Mouse (Mus musculus) kidney, postnatal 14 days (tissue): ENCODE data around the gene Dpm2.
A peak's percentile ranks its signal among the peaks of the same experiment; 100 is the strongest.

ENCODE experiments used
- DNase-seq: peaks from one replicate; pipeline ENCODE4 v3.0.0; 2022; ENCODE audit warnings: mixed read lengths

The Dpm2 gene

DNA sequence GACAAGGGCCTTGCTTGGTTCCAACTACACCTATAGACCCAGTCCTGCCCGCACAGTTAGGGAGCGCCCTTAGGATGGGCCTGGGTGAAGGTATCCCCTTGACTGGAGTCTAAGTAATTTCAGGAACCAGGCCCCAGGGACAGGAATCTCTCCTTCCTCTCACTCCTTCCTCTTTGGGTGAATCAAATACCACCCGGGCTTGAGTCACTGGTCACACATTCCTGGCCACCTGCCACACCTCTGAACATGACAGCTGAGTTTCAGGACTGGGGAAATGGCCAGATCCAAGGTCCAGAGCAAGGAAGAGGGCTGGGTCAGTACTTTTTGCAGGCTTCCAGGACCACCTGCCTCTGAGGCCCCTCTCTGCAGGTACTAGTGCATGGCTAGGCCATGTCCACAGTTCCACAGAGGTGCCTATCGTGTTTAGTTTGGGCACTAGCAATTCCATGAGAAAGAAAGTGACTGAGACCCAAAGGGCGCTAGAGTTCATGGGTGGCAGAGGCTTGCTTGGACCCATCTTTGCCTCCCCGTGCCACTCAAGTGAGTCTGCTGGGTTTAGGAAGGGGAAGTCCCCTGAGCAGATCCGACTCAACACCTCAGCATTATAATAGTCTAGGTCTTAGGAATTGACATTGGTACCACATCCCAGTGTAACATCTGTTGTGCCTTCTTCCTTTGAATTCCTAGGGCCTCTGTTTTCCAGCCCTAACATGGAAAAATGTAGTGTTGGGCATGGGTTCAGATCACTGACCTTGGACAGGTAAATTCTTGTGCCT lies 22.5 kb upstream of the Dpm2 start:
- DNase-seq = peak; percentile 63

DNA sequence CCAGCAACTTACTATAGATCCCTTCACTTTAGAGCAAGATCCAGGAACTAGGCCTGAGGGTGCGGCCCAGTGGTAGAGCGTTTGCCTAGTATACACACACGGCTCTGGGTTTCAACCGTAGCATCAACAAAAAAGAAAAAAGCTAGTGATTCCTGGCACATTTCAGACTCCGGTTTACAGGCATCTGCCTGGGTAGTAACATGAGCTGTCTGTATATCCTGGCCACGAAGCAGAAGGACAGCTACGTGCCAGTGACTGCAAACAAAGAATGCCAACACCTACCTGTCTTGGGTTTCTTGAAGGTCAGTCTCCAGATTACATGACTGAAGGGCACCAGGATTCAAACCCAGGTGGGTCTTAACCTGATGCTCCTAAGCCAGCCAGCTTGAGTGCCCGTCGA lies 21.5 kb upstream of the Dpm2 start:
- DNase-seq = no peak

DNA sequence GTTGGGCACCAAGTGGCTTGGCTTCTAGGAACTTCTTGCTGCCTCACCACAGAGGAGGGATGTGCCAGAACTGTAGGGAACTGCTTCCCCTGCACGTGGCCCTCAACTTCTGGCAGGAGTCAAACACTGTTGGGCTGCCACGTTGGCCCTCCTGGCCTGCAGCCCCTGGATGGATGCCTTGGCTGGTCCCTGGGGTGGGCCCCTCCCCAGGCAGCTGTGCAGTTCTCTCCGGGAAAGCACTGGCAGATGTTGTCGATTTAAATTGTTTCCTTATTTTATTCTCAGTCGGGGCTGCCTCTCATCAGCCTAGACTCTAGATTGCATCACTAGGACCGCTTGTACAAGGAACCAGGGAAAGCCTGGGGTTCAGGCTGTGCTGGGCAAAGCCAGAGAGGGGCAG lies 20.9 kb upstream of the Dpm2 start:
- no peak for DNase-seq

DNA sequence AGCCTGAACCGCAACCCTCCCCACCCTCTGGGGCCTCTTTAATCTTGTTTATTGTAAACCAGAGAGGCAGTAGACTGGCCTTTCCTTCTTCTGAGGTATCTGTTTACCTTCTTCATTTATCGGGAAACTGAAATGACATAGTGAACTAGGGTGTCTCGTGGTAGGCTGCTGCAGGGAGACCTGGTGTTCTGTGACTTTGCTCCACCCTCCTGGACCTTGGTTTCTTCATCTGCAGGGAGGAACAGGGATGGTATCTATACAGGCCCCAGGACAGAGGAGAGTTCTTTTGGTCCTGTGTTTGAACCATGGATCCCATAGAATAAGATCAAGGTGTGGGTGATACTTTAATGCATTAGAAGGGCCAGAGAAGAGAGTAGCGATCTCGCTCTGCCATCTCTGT lies 19.4 kb upstream of the Dpm2 start:
- DNase-seq = no peak

DNA sequence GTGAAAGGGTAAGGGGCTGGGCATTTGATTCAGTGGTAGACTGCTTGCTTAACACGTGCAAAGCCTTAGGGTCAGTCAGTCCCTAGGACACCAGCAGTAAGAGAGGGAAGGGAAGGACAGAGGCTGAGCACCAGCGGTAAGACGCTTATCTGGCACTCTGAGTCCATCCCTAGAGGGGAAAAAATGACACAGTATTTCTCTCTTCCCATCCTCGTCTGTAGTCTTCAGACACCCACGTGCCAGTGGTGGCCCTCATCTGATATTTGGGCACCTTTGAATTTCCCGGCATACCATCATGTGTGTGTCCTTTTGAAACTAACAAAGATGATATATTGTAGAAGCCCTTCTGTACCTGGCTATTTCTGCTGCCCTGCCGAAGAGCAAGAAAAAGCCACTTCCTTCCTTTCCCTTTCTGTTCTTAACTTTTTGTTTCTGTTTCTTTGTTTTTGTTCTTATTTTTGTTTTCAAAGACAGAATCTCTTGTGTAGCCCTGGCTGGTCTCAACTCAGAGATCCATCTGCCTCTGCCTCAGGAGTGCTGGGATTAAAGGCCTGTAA lies 17.0 kb upstream of the Dpm2 start:
- DNase-seq = no peak

DNA sequence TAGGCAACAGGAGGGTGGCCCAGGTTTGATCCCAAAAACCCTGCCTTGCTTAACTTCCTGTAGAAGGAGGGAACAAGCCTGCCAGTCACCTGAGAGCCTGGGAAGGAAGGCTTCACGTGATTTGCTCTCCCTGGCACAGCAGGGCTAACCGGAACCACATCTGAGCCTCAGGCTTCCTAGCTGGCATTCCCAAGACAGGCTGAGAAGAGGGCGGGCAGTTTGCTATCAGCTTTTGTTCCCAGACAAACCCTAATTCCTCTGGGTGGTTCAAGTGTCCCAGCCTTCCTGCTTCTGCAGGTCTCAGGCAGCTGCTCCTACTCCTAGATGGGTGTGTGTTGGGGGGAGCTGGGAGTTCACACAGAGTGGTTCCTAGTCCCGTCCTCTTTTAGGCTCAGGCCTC lies 15.2 kb upstream of the Dpm2 start:
- no peak for DNase-seq

- no peak for DNase-seq
Measured at GRCm38 (mm10) chr2:32556019-32556418, 14.6 kb upstream of the Dpm2 start.

DNA sequence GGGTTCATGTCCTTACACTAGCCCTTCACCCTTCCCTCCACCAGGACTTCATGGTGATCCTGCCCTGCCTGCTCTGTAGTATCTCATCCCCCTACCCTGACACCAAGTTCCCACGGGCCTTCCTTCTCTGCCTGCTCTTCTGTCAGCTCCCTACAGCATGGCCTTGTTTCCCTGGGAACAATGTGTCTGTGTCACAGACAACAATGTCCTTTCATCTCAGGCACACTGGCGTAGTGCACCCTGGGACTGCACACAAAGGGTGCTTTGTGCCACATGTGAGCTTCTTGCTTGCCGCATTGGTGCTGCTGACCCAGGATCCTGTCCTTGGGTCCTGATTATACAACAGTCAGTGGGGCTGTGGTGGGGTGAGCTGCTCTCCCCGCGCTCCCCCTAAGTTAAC lies 11.1 kb upstream of the Dpm2 start:
- DNase-seq = no peak

GRCm38 (mm10) chr2:32566536-32567063 lies 4.1 kb upstream of the Dpm2 start:
- peak; percentile 77 for DNase-seq

- DNase-seq = peak; percentile 55
Measured at GRCm38 (mm10) chr2:32568149-32568548, 2.5 kb upstream of the Dpm2 start.

DNA sequence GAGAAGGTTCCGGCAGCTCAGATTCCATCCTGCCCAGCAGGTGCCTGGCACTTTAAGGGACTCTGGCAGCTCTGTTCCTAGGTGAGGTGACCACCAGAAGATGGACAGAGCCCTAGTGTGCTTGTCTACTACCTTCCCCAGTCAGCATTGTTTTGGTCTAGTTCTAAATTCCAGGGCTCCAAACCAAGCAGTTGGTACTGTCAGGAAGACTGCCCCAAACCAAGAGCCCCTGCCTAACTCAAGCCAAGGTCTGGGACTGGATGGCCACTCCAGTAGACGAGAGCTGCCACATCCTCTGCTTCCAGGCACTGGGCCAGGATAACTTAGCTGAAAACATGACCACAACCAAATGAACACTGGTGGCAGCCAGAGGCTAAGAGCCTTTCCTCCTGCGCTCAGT lies 1.7 kb upstream of the Dpm2 start:
- DNase-seq = no peak

DNA sequence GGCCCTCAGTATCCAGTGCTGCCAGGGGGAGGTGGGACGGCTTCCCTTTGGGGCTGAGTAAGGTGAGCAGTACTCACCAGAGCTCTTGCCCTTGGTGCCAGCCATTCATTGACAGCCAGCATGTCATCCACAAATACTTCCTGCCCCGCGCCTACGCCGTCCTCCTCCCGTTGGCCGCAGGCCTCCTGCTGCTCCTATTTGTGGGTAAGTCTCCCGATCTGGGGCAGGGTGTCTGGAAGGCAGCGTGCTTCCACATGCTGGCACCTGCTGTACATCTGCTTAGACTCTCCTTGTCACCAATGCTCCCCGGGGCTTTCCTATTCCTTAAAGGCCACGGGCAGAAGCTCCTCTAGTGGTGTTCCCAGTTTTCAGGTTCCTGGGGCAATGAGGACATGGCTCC lies 1.5 kb downstream of the Dpm2 start:
- DNase-seq = no peak

DNA sequence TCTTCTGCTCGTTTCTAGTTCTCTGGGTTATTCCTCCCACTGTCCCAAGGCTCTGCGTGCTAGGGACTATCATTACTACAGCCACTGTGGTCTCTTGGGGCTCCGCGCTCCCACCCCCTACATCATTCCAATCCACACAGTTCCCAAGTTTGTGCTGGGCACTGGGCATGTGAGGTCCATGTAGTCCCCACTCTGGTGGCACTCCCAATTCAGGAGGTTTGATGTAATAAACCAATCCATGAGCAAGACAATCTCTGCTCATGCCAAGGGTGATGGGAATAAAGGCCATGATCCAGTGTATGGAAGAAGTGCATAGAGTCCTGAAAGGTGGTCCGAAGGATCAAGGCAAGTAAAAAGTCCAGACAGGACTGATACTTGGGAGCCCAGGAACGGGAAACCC lies 3.8 kb downstream of the Dpm2 start, which contains the start of gene Pip5kl1:
Pip5kl1 (plus strand) TSS at position 301 of the 400 bp plus-strand sequence.
- no peak for DNase-seq

- peak; percentile 53 for DNase-seq
Measured at GRCm38 (mm10) chr2:32574901-32575585, 4.4 kb downstream of the Dpm2 start.

DNA sequence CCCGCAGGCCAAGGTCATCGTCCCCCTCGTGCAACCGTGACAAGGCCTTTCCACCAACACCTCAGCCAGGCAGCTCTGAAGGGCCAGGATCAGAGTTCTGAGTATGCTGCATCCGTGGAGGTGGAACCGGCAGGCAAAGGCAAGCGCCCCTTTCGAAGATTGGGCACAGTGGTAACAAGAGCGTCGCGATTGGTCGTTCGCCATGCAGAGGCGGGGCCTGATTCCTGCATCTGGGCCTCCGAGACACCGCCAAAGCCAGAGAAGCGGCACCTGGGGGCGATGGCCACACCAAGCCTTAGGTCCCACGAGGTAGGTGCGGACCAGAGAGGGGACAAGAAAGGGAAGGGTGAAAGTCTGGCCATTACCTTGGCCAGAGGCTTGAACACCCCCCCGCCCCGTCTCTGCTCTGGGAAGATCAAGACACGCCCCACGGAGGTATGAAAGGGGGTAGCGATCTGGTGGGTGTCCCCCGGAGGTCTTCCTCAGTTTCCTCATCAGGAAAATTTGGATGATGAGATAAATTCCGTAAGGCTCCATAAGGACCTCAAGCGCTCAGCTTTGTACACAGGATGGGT lies 5.0 kb downstream of the Dpm2 start, which contains the start of gene 9430097D07Rik:
9430097D07Rik (minus strand) TSS at position 99 of the 575 bp plus-strand sequence.
- DNase-seq = peak; percentile 26

- no peak for DNase-seq
Measured at GRCm38 (mm10) chr2:32576532-32576931, 5.9 kb downstream of the Dpm2 start.

- peak; percentile 62 for DNase-seq
Measured at GRCm38 (mm10) chr2:32578146-32579046, 7.7 kb downstream of the Dpm2 start.

GRCm38 (mm10) chr2:32581450-32582095 lies 10.9 kb downstream of the Dpm2 start:
- DNase-seq = peak; percentile 52

DNA sequence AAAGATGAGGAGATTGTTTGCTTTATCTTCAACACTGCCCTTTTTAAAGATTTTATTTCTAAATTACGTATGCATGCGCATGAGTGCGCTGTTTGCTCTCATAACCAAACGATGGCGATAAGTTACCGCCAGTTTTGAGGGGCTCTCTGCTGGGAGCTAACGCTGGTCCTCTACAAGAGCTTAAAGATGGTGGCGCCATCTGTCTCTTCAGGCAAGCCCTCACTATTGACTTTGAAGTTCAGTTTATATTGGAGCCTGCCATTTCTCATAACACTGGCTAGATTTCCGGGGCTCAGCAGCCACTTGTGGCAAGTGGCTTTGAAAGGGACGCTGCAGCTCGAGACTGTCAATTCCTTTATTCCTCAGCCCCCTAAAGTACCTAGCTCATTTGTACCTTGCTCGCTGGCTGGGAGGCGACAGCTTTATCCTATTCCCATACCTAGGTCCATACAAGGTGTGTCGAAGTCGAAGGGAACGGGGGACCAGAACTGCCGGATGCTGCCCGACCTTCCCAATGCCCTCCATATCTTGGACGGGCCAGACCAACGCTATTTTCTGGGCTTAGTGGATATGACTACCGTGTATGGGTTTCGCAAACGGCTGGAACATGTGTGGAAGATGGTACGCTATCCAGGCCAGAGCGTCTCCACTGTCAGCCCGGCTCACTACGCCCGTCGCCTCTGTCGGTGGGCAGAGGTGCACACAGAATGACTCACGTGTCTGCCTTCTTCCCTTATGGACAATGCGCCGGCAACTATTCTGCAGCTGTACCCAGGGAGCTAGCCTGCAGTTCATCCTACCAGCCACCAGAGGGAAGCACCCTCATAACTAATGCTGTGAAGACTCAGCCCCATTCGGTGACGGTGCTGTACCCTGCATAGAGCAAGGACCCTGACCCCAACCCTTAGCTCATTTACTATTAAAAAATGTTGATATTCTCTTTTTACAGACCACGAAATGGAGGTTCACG lies 12.5 kb downstream of the Dpm2 start:
- peak; percentile 88 for DNase-seq

DNA sequence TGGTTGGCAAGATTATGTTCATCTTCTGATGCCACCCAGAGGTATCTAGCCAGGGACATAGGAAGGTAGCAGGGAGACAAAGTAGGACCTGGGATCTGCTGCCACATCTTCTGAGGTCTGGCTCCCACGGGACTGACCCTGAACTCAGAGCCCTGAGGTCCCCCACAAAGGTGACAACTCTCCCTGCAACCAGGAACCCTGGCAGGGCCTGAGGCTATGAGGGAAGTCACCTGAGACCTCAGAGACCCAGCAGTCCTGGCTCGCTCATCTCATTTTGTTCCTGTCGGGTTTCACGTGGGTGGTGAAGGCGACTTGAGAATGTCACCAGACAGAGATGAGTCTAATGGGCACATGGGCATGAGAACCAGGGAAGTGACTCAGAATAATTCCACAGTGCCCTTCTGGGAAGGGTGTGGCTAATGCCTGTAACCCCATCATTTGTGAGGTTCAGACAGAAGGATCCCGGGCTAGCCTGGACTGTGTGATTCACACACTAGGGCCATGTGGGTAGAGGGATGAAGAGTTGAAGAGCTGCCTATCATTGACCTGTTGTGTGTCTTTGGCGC lies 14.6 kb downstream of the Dpm2 start:
- no peak for DNase-seq
